Mouse (Mus musculus) heart, embryonic 13.5 days (tissue): ENCODE measurements at regions not wholly inside any gene's neighbourhood (a gene's known extent, or its start where the extent isn't known, plus 50 kb on each side); places are given as distances from the start of the nearest gene placed in this dataset.

ENCODE experiments used
- ATAC-seq: fragments of 200-750 bp; cut with Nextera tagmentation; 2 replicates; pipeline ENCODE4 v1.8.0; 2017; ENCODE audit warnings: moderate TSS enrichment; ENCODE audit not compliant: insufficient number of reproducible peaks, low FRiP score, low TSS enrichment; ENCODE audit errors: extremely low read depth
- H3K27ac ChIP-seq: fragments of 300-500 bp; sonication (generic); replicated peaks from 2 replicates; pipeline ENCODE4 v1.5.1; 2015; ENCODE audit warnings: moderate library complexity, mild to moderate bottlenecking, inconsistent platforms
- H3K27me3 ChIP-seq: fragments of 300-500 bp; sonication (generic); replicated peaks from 2 replicates; pipeline ENCODE4 v1.6.1; 2015; ENCODE audit warnings: mild to moderate bottlenecking, inconsistent platforms
- H3K36me3 ChIP-seq: fragments of 300-500 bp; sonication (generic); 2 replicates; pipeline ENCODE4 v1.6.1; 2015; ENCODE audit warnings: mild to moderate bottlenecking, inconsistent platforms
- H3K4me1 ChIP-seq: fragments of 300-500 bp; sonication (generic); 2 replicates; pipeline ENCODE4 v1.6.1; 2015; ENCODE audit warnings: inconsistent platforms
- H3K4me2 ChIP-seq: fragments of 300-500 bp; sonication (generic); 2 replicates; pipeline ENCODE4 v1.6.1; 2015; ENCODE audit warnings: inconsistent platforms, mild to moderate bottlenecking, moderate library complexity
- H3K4me3 ChIP-seq: fragments of 300-500 bp; sonication (generic); 2 replicates; pipeline ENCODE4 v1.5.1; 2015; ENCODE audit warnings: moderate library complexity, mild to moderate bottlenecking, inconsistent platforms
- H3K9ac ChIP-seq: fragments of 300-500 bp; sonication (generic); 2 replicates; pipeline ENCODE4 v1.6.1; 2015; ENCODE audit warnings: inconsistent platforms, mild to moderate bottlenecking, moderate library complexity
- H3K9me3 ChIP-seq: fragments of 300-500 bp; sonication (generic); 2 replicates; pipeline ENCODE4 v1.6.1; 2016; ENCODE audit warnings: inconsistent platforms
- WGBS: fragments of 180-500 bp; shearing (Covaris S2); methylation state at CpG from one replicate; pipeline ENCODE4 v1.1.7; 2015; ENCODE audit warnings: mixed read lengths; 5-methylcytosine and 5-hydroxymethylcytosine counted together

DNA sequence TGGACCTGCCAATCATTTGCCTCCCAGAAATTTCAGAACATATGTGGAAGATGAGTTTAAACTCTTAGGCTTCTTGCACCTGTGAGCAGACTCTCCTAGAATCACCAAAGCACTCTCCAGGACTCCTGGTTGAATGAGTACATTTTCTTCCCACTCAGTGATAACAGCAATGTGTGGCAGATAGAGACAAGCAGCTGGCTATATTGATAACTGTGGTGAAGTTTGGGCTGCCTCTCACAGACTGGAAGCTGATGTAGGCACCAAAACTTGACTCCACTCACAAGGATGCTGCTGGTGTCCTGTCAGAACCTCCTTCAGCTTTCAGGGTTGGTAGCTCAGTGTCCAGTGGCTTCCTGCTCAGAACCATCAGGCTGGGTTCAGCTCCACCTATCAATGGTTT lies 207.7 kb upstream of the Stt3b start:
- Histone ChIP-seq H3K27me3 (no peaks in the 10 kb centered on the region), H3K27ac (no peak overlapping the region), H3K9me3 (peaks cover 22% of the 10 kb centered on the region), H3K36me3 (no peaks in the 10 kb centered on the region), H3K4me1 (no peaks in the 10 kb centered on the region), H3K4me2 (no peak overlapping the region), H3K4me3 (no peak overlapping the region), H3K9ac (no peak overlapping the region)
- ATAC-seq = no peak

GRCm38 (mm10) chr9:115524161-115524560 lies 213.9 kb upstream of the Stt3b start:
- WGBS = 82% methylated on average over 3 of the region's 3 CpGs
- no peaks in the 10 kb centered on the region for H3K9me3 ChIP-seq
- no peak overlapping the region for H3K9ac ChIP-seq
- H3K27me3 ChIP-seq = no peaks in the 10 kb centered on the region
- H3K36me3 ChIP-seq = no peaks in the 10 kb centered on the region
- no peak overlapping the region for H3K4me3 ChIP-seq
- H3K4me2 ChIP-seq = no peak overlapping the region
- no peak overlapping the region for H3K27ac ChIP-seq
- no peaks in the 10 kb centered on the region for H3K4me1 ChIP-seq
- no peak for ATAC-seq

DNA sequence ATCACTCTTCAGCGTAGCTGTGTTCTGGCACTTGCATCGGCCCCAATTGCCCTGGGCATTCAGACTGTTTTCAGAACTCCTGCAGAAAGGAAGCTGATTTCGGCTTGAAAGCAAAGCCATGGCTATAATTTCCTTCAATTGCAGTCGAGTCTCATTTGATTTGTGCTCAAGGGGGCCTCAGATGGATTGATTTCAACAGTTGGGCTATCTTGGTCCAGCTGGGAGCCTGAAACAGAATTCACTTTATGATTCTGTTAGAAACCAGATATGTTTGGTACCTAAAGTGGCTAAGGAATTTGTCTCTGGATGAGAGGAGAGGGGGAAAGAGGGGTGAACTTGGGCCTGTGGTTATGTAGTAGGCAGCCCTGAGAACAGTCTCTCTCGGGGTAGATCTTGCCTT lies 214.4 kb upstream of the Stt3b start:
- ATAC-seq = no peak
- Histone ChIP-seq H3K9me3 (no peaks in the 10 kb centered on the region), H3K4me3 (no peak overlapping the region), H3K4me1 (no peaks in the 10 kb centered on the region), H3K36me3 (no peaks in the 10 kb centered on the region), H3K27me3 (no peaks in the 10 kb centered on the region), H3K4me2 (no peak overlapping the region), H3K27ac (no peak overlapping the region), H3K9ac (no peak overlapping the region)
- WGBS = 63% methylated on average over 5 of the region's 5 CpGs

DNA sequence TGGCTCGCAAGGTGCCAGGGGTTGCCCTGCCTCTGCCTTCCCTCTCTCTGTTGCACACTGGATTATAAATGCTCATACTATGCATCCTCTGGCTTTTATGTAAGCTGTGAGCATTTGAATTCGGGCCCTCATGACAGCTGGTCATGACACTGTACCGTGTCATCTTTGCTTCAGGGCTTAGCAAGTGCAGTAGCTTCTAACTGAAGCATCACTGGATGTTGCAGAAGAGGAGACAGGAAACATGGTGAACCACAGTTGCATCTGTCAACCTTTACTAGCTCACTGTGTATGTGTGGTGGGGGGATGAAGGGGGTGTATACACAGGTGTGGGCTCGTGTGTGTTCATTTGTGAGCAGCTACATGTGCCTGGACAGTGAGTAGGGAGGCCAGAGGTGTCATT lies 216.1 kb upstream of the Stt3b start:
- H3K4me1 ChIP-seq = no peaks in the 10 kb centered on the region
- no peak overlapping the region for H3K4me3 ChIP-seq
- H3K9me3 ChIP-seq = no peaks in the 10 kb centered on the region
- H3K4me2 ChIP-seq = no peak overlapping the region
- H3K9ac ChIP-seq = no peak overlapping the region
- no peak overlapping the region for H3K27ac ChIP-seq
- ATAC-seq = no peak
- WGBS = 77% methylated on average over 4 of the region's 4 CpGs
- no peaks in the 10 kb centered on the region for H3K36me3 ChIP-seq
- no peaks in the 10 kb centered on the region for H3K27me3 ChIP-seq

DNA sequence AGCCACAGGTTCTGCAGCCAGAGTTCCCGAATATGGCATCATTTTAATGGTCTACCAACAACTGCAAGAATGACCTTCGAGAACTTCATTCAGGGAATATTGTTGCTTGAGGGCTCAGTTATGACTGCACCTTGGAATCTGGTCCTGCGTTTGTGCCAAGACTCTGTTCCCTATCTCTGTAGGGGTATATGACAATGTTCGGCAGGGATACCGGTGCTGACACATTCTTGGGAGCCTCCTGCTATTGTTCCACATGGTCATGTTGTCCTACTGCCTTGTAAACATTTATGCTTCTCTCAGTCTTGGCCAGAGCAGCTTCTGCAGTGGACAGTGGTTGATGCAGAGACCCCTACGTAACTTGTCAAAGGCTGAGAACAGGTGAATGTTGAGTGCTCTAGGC lies 216.8 kb upstream of the Stt3b start:
- ATAC-seq = no peak
- Histone ChIP-seq H3K9ac (no peak overlapping the region), H3K9me3 (no peaks in the 10 kb centered on the region), H3K4me2 (no peak overlapping the region), H3K27me3 (no peaks in the 10 kb centered on the region), H3K4me3 (no peak overlapping the region), H3K27ac (no peak overlapping the region), H3K4me1 (no peaks in the 10 kb centered on the region), H3K36me3 (no peaks in the 10 kb centered on the region)
- WGBS = 74% methylated on average over 6 of the region's 6 CpGs

- no peak for ATAC-seq
- no peak overlapping the region for H3K4me3 ChIP-seq
- no peaks in the 10 kb centered on the region for H3K27me3 ChIP-seq
- WGBS = 45% methylated on average over 3 of the region's 3 CpGs
- H3K36me3 ChIP-seq = no peaks in the 10 kb centered on the region
- no peaks in the 10 kb centered on the region for H3K9me3 ChIP-seq
- H3K9ac ChIP-seq = no peak overlapping the region
- H3K27ac ChIP-seq = no peak overlapping the region
- no peak overlapping the region for H3K4me2 ChIP-seq
- no peaks in the 10 kb centered on the region for H3K4me1 ChIP-seq
Observed at GRCm38 (mm10) chr9:115534198-115534597, 224.0 kb upstream of the Stt3b start.

- WGBS = 61% methylated on average over 9 of the region's 9 CpGs
- H3K27ac ChIP-seq = no peak overlapping the region
- H3K4me1 ChIP-seq = peaks cover 13% of the 10 kb centered on the region
- H3K36me3 ChIP-seq = no peaks in the 10 kb centered on the region
- no peak overlapping the region for H3K9ac ChIP-seq
- H3K27me3 ChIP-seq = no peaks in the 10 kb centered on the region
- ATAC-seq = no peak
- H3K9me3 ChIP-seq = peaks cover 10% of the 10 kb centered on the region; the same call in 1 of the 2 replicates
- no peak overlapping the region for H3K4me3 ChIP-seq
- H3K4me2 ChIP-seq = no peak overlapping the region
Observed at GRCm38 (mm10) chr9:115543665-115544064, 233.4 kb upstream of the Stt3b start.

GRCm38 (mm10) chr9:115545178-115545577 lies 235.0 kb upstream of the Stt3b start:
- Histone ChIP-seq H3K4me2 (no peak overlapping the region), H3K36me3 (no peaks in the 10 kb centered on the region)
- whole genome bisulfite sequencing = 76% methylated on average over 4 of the region's 4 CpGs

DNA sequence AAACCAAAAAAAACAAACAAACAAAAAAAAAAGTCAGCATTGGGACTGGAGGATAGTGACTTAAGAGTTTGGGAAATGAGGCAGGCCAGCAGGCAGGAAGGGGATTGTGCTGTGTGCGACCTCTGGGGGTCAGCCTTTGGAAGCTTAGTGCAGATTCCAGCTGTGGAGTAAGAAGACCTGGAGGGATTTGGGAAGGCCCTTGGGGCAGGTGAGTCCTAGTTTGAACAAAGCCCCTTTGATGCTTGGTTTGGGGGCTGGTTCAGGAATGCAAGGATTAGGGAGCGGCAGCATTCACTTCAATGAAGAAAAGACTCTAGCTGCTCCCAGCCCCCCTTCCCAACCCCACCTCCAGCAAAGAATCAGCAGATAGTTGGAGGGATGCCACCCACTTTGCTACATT lies 235.6 kb upstream of the Stt3b start:
- Histone ChIP-seq H3K4me2 (no peak overlapping the region), H3K4me3 (no peak overlapping the region), H3K9ac (no peak overlapping the region), H3K9me3 (peaks cover 4% of the 10 kb centered on the region; the same call in 1 of the 2 replicates), H3K36me3 (no peaks in the 10 kb centered on the region), H3K27ac (no peak overlapping the region), H3K4me1 (peaks cover 17% of the 10 kb centered on the region), H3K27me3 (no peaks in the 10 kb centered on the region)
- WGBS = 69% methylated on average over 2 of the region's 2 CpGs
- ATAC-seq = no peak

More at GRCm38 (mm10) chr9:115545178-115545577, 235.0 kb upstream of the Stt3b start:
- Histone ChIP-seq H3K4me1 (peaks cover 17% of the 10 kb centered on the region), H3K27me3 (no peaks in the 10 kb centered on the region), H3K27ac (no peak overlapping the region), H3K9me3 (peaks cover 10% of the 10 kb centered on the region; the same call in 1 of the 2 replicates), H3K9ac (no peak overlapping the region), H3K4me3 (no peak overlapping the region)
- no peak for ATAC-seq

DNA sequence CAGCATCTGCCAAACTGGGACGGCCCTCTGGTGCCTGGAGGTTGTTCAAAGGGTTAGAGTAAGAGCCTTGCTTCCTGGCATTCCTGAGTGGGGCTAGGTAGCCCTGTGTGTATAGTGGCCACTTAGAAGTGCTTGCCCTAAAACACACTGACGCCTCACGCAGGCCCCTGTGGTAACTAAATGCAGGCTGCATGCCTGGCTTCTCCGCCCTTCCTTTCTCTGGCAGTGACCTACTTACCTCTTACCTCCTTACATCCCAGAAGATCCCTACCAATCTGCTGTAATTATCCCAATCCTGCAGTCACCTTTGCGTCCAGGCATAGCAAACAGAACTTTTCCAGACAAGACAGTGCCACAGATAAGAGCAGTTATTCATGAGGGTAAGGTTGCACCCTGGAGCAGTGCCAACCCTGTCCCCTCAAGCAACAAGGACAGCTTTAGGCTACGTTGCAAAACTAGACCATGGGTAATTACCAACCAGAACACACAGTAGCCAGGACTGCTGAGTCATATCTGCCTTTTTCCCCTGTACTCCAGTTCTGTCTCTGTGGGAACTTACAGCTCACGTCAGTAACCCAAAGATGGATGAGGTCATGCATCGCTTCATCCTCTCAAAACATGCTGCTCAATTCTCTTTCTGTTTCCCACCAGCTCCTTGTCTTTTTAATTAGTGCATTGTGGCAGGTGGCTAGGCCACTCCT lies 237.6 kb upstream of the Stt3b start:
- Histone ChIP-seq H3K4me2 (no peak overlapping the region), H3K9me3 (peaks cover 3% of the 10 kb centered on the region; the same call in 1 of the 2 replicates), H3K27ac (no peak overlapping the region), H3K4me1 (peaks cover 17% of the 10 kb centered on the region), H3K9ac (no peak overlapping the region), H3K36me3 (no peaks in the 10 kb centered on the region), H3K27me3 (no peaks in the 10 kb centered on the region), H3K4me3 (no peak overlapping the region)
- 43% methylated on average over 8 of the region's 8 CpGs for WGBS
- no peak for ATAC-seq

DNA sequence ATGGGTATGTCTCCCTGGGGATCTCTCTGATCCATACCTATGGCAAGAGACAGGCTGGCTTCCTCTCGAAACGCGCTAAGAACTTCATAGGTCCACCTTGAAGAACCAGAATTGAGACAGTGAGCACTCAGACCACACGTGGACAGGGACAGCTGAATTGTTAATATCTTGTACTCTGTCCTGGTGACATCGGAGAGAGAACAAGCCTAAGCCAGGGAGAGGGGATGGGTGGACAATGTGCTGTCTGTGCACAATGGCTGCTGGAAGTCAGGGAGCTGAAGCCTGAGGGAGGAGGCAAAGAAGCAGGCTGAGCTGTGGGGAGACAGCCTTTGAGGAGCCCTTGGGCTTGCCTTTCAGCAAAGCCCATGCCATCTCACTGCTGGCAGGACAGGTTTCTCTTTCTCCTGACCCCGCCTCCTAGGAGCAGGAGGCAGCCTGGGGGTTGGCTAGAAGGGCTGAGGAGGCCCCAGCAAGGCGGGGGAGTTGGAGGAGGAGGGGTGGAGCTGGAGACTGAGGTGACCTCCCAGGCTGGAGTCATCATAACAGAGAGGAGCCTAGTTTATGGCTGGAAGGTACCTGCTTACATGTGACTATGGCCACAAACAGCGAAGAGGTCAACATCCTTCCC lies 238.6 kb upstream of the Stt3b start:
- Histone ChIP-seq H3K9ac (no peak overlapping the region), H3K4me1 (peaks cover 17% of the 10 kb centered on the region), H3K27ac (no peak overlapping the region), H3K27me3 (no peaks in the 10 kb centered on the region), H3K36me3 (no peaks in the 10 kb centered on the region), H3K4me2 (no peak overlapping the region), H3K4me3 (no peak overlapping the region), H3K9me3 (peaks cover 3% of the 10 kb centered on the region; the same call in 1 of the 2 replicates)
- ATAC-seq = no peak; the same call in 1 of the 2 replicates
- WGBS = 60% methylated on average over 8 of the region's 8 CpGs

GRCm38 (mm10) chr9:115551080-115551479 lies 240.9 kb upstream of the Stt3b start:
- Histone ChIP-seq H3K27ac (no peak overlapping the region), H3K4me3 (no peak overlapping the region), H3K4me1 (peaks cover 17% of the 10 kb centered on the region), H3K9ac (no peak overlapping the region), H3K36me3 (no peaks in the 10 kb centered on the region), H3K9me3 (peaks cover 3% of the 10 kb centered on the region; the same call in 1 of the 2 replicates), H3K4me2 (no peak overlapping the region), H3K27me3 (no peaks in the 10 kb centered on the region)
- ATAC-seq = no peak
- WGBS = 78% methylated on average over 11 of the region's 11 CpGs
